Mouse (Mus musculus) midbrain, embryonic 11.5 days (tissue): ENCODE measurements around the gene Pax5. TPM values are rescaled to one million over a fixed set of nuclear protein-coding genes. Genes with fewer than 3 reads are reported as not detected.
A peak's percentile ranks its signal among the peaks of the same experiment; 100 is the strongest.

Source experiments
- ATAC-seq: fragments of 200-750 bp; cut with Nextera tagmentation; 2 replicates; pipeline ENCODE4 v1.8.0; 2017; ENCODE audit warnings: moderate TSS enrichment, moderate library complexity; ENCODE audit not compliant: low FRiP score
- DNase-seq: peaks from one replicate; pipeline ENCODE4 v3.0.0; 2015; ENCODE audit warnings: low spot score; ENCODE audit errors: missing footprints
- H3K27ac ChIP-seq: fragments of 300-500 bp; sonication (generic); 2 replicates; pipeline ENCODE4 v1.5.1; 2014; ENCODE audit warnings: low read depth, low read length
- H3K27me3 ChIP-seq: fragments of 300-500 bp; sonication (generic); 2 replicates; pipeline ENCODE4 v1.6.1; 2014; ENCODE audit warnings: mild to moderate bottlenecking, low read length, moderate library complexity, mixed read lengths; ENCODE audit not compliant: control insufficient read depth, insufficient read depth
- H3K36me3 ChIP-seq: fragments of 300-500 bp; sonication (generic); 2 replicates; pipeline ENCODE4 v1.6.1; 2014; ENCODE audit warnings: mild to moderate bottlenecking, low read length, moderate library complexity, mixed read lengths; ENCODE audit not compliant: control insufficient read depth, insufficient read depth
- H3K4me1 ChIP-seq: fragments of 300-500 bp; sonication (generic); 2 replicates; pipeline ENCODE4 v1.6.1; 2014; ENCODE audit warnings: low read length; ENCODE audit not compliant: control insufficient read depth, insufficient read depth
- H3K4me2 ChIP-seq: fragments of 300-500 bp; sonication (generic); 2 replicates; pipeline ENCODE4 v1.6.1; 2014; ENCODE audit warnings: mild to moderate bottlenecking, moderate library complexity
- H3K4me3 ChIP-seq: fragments of 300-500 bp; sonication (generic); 2 replicates; pipeline ENCODE4 v1.5.1; 2014; ENCODE audit warnings: low read depth, low read length
- H3K9ac ChIP-seq: fragments of 300-500 bp; sonication (generic); 2 replicates; pipeline ENCODE4 v1.6.1; 2014; ENCODE audit warnings: low read length
- H3K9me3 ChIP-seq: fragments of 300-500 bp; sonication (generic); 2 replicates; pipeline ENCODE4 v1.6.1; 2016; ENCODE audit warnings: low read length; ENCODE audit not compliant: control insufficient read depth
- WGBS: fragments of 180-500 bp; shearing (Covaris S2); extraction: QIAGEN DNeasy Blood & Tissue Kit; methylation state at CpG from one replicate; pipeline ENCODE4 v1.1.7; 2014; 5-methylcytosine and 5-hydroxymethylcytosine counted together
- polyA plus RNA-seq: library from polyadenylated mRNA; unstranded; fragments of >200 nt; fragmentation: Nextera tagmentation; extraction: Ambion mirVana; gene quantifications from 2 replicates; pipeline ENCODE4 v1.2.1, GENCODE M21; 2014

The Pax5 gene
- polyA plus RNA-seq, 1 experiment from 2014 or later, result 4.1 TPM

DNA sequence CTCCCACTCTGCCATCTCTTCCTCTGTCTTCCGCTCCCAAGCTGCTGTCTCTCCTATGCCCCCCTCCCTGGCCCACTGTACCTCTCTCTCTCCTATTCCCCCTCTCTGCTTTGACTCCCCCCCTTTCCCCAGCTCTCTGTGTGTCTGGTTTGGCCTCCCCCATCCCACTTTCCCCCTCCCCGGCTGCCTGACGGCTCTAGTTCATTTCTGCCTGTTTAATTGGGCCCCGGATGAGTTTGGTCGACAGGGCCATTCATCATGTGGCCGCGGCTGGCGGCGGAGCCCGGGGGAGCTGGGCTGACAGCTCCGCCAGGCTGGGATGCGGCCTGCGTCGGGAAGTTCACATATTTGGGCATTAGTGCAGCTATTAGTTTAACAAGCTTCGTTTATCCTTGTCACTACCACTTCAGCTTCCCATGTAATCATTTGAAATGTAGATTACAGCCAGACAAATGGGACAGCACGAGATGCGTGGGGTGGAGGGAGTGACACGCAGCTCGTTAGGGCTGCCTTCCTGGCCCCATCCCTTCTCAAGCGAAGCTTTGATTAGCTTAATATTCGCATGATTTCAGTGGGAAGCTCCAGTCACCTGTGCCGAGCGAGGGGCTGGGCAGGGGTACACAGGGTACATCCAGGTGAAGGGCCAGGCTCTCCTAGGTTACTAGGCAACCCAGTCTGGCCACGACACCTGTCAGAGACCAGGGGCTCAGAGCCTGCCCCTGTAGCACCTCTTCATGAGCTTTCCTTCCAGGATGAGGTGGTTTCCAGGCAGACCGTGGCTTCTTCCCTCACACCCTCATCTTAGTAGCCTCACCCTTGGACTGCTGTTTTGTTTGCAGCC is 201.7 kb downstream of the Pax5 start:
- no peak overlapping the region for H3K4me2 ChIP-seq
- no peak overlapping the region for H3K9ac ChIP-seq
- peak; percentile 24; the same call in 1 of the 2 replicates for ATAC-seq
- no peaks in the 10 kb centered on the region; the same call in 1 of the 2 replicates for H3K4me1 ChIP-seq
- WGBS, result 42% methylated on average over 25 of the region's 25 CpGs
- no peaks in the 10 kb centered on the region for H3K27me3 ChIP-seq
- peak; percentile 84 for DNase-seq
- no peaks in the 10 kb centered on the region for H3K9me3 ChIP-seq
- no peak overlapping the region for H3K27ac ChIP-seq
- H3K4me3 ChIP-seq, result no peak overlapping the region
- H3K36me3 ChIP-seq, result no peaks in the 10 kb centered on the region

DNA sequence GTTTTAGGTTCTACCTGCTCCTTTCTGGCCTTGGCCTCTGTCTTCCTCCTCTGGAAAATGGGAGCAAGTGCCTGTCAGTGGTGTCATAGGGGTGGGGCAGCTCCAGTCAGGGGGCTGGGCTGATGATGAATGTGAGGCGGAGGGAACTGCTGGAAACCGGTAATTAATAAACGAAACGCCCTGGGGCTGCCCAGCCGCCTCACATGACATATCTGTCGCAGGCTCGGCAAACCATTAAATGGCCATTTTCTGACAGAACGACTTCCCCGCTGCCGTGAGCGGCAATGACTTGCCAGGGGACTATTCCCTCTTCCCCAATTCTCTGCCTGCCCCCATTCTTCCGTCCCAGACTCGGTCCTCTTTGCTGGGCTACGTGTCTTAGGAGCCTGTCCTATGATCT is 202.4 kb downstream of the Pax5 start:
- H3K27ac ChIP-seq, result no peak overlapping the region
- H3K4me3 ChIP-seq, result no peak overlapping the region
- no peaks in the 10 kb centered on the region for H3K9me3 ChIP-seq
- H3K27me3 ChIP-seq, result no peaks in the 10 kb centered on the region
- no peak overlapping the region for H3K4me2 ChIP-seq
- no peaks in the 10 kb centered on the region; the same call in 1 of the 2 replicates for H3K4me1 ChIP-seq
- H3K9ac ChIP-seq, result no peak overlapping the region
- ATAC-seq, result no peak
- WGBS, result 73% methylated on average over 14 of the region's 14 CpGs
- no peak for DNase-seq
- no peaks in the 10 kb centered on the region for H3K36me3 ChIP-seq

- Histone ChIP-seq H3K4me2 (no peak overlapping the region), H3K4me1 (no peaks in the 10 kb centered on the region; the same call in 1 of the 2 replicates), H3K27me3 (no peaks in the 10 kb centered on the region), H3K4me3 (no peak overlapping the region), H3K9ac (no peak overlapping the region), H3K27ac (no peak overlapping the region), H3K36me3 (no peaks in the 10 kb centered on the region), H3K9me3 (no peaks in the 10 kb centered on the region)
- no peak for ATAC-seq
- WGBS, result 79% methylated on average over 7 of the region's 7 CpGs
- no peak for DNase-seq
Observed at GRCm38 (mm10) chr4:44504998-44505397, 205.3 kb downstream of the Pax5 start.

GRCm38 (mm10) chr4:44502196-44502867 is 208.0 kb downstream of the Pax5 start:
- no peak overlapping the region for H3K27ac ChIP-seq
- no peak overlapping the region for H3K9ac ChIP-seq
- no peaks in the 10 kb centered on the region; the same call in 1 of the 2 replicates for H3K4me1 ChIP-seq
- no peaks in the 10 kb centered on the region for H3K9me3 ChIP-seq
- no peak overlapping the region for H3K4me3 ChIP-seq
- H3K4me2 ChIP-seq, result no peak overlapping the region
- H3K27me3 ChIP-seq, result no peaks in the 10 kb centered on the region
- DNase-seq (no peak), ATAC-seq (no peak)
- WGBS, result 52% methylated on average over 9 of the region's 9 CpGs
- no peaks in the 10 kb centered on the region for H3K36me3 ChIP-seq

GRCm38 (mm10) chr4:44498156-44498555 is 212.1 kb downstream of the Pax5 start:
- Histone ChIP-seq H3K9ac (no peak overlapping the region), H3K27me3 (no peaks in the 10 kb centered on the region), H3K4me1 (no peaks in the 10 kb centered on the region; the same call in 1 of the 2 replicates), H3K4me3 (no peak overlapping the region), H3K9me3 (no peaks in the 10 kb centered on the region), H3K27ac (no peak overlapping the region), H3K4me2 (no peak overlapping the region), H3K36me3 (no peaks in the 10 kb centered on the region)
- 79% methylated on average over 5 of the region's 5 CpGs for WGBS
- no peak for DNase-seq
- ATAC-seq, result no peak

DNA sequence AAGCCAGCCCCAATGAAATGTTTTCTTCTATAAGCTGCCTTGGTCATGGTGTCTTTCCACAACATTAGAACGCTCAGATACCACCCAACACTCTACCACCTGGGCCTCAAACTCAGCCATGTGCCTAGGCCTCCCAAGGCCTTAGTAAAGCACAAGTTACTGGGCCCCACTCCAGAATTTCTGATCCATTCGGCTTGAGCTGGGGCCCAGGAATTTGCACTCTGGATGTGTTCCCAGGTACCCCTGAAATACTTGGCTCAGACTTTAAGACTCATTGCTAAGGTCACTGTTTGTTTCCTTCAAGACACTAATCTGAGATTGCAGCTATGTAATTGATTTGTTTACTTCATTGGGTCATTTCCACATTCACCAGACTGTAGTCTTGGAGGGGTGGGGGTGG is 214.5 kb downstream of the Pax5 start:
- WGBS, result 89% methylated on average over 2 of the region's 2 CpGs
- ATAC-seq (no peak), DNase-seq (no peak)
- no peaks in the 10 kb centered on the region for H3K9me3 ChIP-seq
- H3K9ac ChIP-seq, result no peak overlapping the region
- H3K36me3 ChIP-seq, result no peaks in the 10 kb centered on the region
- no peaks in the 10 kb centered on the region for H3K4me1 ChIP-seq
- no peak overlapping the region for H3K27ac ChIP-seq
- no peak overlapping the region for H3K4me3 ChIP-seq
- H3K4me2 ChIP-seq, result no peak overlapping the region
- no peaks in the 10 kb centered on the region for H3K27me3 ChIP-seq

DNA sequence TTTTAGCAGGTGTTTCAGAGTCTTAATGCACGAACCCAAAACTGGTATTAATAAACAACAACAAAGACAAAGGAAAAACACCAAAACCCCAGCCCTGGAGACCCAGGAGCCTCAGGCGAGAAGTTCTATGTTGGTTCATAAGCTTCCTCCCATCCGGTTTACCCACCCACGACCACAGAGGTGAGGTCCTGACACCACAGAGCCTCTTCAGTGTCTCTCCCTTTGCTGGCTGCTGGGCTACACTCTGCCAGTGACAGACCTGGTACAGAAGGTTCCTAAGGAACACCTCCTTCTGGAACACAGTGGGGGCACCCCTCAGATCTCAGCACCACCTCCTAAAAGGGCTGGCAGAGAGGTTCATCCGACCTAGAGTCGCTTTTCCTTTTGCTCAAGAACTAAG is 216.5 kb downstream of the Pax5 start:
- Histone ChIP-seq H3K4me3 (no peak overlapping the region), H3K9ac (no peak overlapping the region), H3K9me3 (no peaks in the 10 kb centered on the region), H3K27ac (no peak overlapping the region), H3K4me1 (no peaks in the 10 kb centered on the region), H3K4me2 (no peak overlapping the region), H3K36me3 (no peaks in the 10 kb centered on the region), H3K27me3 (no peaks in the 10 kb centered on the region)
- 83% methylated on average over 6 of the region's 6 CpGs for WGBS
- DNase-seq (peak; percentile 76), ATAC-seq (no peak)

DNA sequence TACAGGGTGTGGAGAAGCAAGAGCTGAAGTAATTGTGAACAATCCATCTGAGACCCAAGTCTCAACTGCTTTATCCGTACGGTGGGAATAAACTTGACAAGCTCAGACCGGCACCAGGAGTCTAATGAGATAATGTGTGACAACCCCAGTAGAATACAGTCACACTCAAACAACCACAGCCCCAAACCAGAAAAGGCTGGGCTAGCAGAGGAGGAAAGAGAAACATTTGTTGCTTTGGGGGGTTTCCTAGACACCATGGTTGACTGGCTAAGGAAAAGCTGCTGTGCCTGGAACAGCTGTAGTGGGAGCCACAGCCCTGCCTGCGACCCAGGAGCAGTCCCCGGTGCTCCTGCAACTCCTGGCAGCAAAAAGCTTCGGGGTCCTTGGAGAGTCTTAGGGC is 219.4 kb downstream of the Pax5 start:
- Histone ChIP-seq H3K27ac (no peak overlapping the region), H3K4me3 (no peak overlapping the region), H3K36me3 (no peaks in the 10 kb centered on the region), H3K4me2 (no peak overlapping the region), H3K4me1 (no peaks in the 10 kb centered on the region), H3K9me3 (no peaks in the 10 kb centered on the region), H3K9ac (no peak overlapping the region), H3K27me3 (no peaks in the 10 kb centered on the region)
- 78% methylated on average over 6 of the region's 6 CpGs for WGBS
- ATAC-seq, result no peak
- DNase-seq, result peak; percentile 61

DNA sequence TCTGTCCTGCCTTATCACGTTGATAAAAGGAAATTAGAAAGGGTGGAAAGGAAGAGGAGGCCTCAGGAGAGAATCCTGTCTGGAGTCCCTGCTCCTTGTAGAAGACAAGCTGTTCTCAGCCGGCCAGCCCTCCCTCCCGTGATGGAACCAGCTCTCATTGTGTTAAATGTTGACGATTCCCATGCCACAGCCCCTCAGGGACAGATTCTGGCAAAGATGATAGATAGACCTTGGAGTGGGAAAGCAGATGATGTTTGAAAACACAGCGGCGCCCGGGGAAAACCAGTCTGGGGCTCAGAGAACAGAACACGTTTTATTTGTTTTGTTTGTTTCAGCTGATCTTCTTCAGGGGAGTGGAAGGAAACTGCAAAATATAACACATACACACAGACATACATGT is 221.6 kb downstream of the Pax5 start:
- Histone ChIP-seq H3K4me2 (no peak overlapping the region), H3K9me3 (no peaks in the 10 kb centered on the region), H3K4me1 (no peaks in the 10 kb centered on the region), H3K36me3 (no peaks in the 10 kb centered on the region), H3K27me3 (no peaks in the 10 kb centered on the region), H3K4me3 (no peak overlapping the region), H3K27ac (no peak overlapping the region), H3K9ac (no peak overlapping the region)
- 69% methylated on average over 8 of the region's 8 CpGs for WGBS
- no peak for ATAC-seq
- DNase-seq, result peak; percentile 59
